Mouse (Mus musculus) myocyte (in vitro differentiated cells): Measurements from ENCODE around the gene Atf2. TPM values are rescaled to one million over a fixed set of nuclear protein-coding genes. Genes with fewer than 3 reads are reported as not detected.

Source experiments
- H3K27me3 ChIP-seq: one replicate; pipeline ENCODE4 v1.6.1; 2011; ENCODE audit not compliant: control insufficient read depth, insufficient read depth, insufficient read length
- H3K36me3 ChIP-seq: one replicate; pipeline ENCODE4 v1.6.1; 2011; ENCODE audit not compliant: control insufficient read depth, insufficient read depth
- H3K4me2 ChIP-seq: one replicate; pipeline ENCODE4 v1.6.1; 2011; ENCODE audit warnings: low read depth, control low read depth
- H3K4me3 ChIP-seq: one replicate; pipeline ENCODE4 v1.5.1; 2011; ENCODE audit warnings: mild to moderate bottlenecking, control low read depth, moderate library complexity
- H3K79me2 ChIP-seq: one replicate; pipeline ENCODE4 v1.6.1; 2011; ENCODE audit not compliant: control insufficient read depth, insufficient read depth
- H3ac ChIP-seq: one replicate; pipeline ENCODE4 v1.6.1; 2011; ENCODE audit not compliant: control insufficient read depth, insufficient read length
- CEBPB ChIP-seq: IDR thresholded peaks from 2 replicates; pipeline ENCODE4 v1.6.1; 2011; ENCODE audit warnings: mild to moderate bottlenecking, moderate library complexity; ENCODE audit not compliant: poor library complexity, insufficient read depth, severe bottlenecking
- E2F4 ChIP-seq: IDR thresholded peaks from one replicate; pipeline ENCODE4 v1.6.1; 2011; ENCODE audit warnings: mild to moderate bottlenecking, control low read depth, moderate library complexity; ENCODE audit not compliant: insufficient read depth
- MAX ChIP-seq: IDR thresholded peaks from one replicate; pipeline ENCODE4 v1.6.1; 2011; ENCODE audit warnings: low read depth, mild to moderate bottlenecking, control low read depth
- MYOD1 ChIP-seq, 3 experiments: IDR thresholded peaks; one replicate each; pipeline ENCODE4 v1.6.1; 2011; ENCODE audit warnings: control low read depth in 2 of 3, low read depth in 2 of 3, mild to moderate bottlenecking in 2 of 3, moderate library complexity in 1 of 3; ENCODE audit not compliant: insufficient read length in 2 of 3, control insufficient read depth in 1 of 3
- MYOG ChIP-seq, 3 experiments: IDR thresholded peaks; one replicate each; pipeline ENCODE4 v1.6.1; 2011; ENCODE audit warnings: control low read depth in 2 of 3, low read depth in 2 of 3, mild to moderate bottlenecking in 2 of 3; ENCODE audit not compliant: insufficient read length in 2 of 3, control insufficient read depth in 1 of 3, insufficient read depth in 1 of 3
- POLR2A ChIP-seq: IDR thresholded peaks from one replicate; pipeline ENCODE4 v1.6.1; 2011; ENCODE audit warnings: low read depth, mild to moderate bottlenecking, control low read depth, moderate library complexity; ENCODE audit not compliant: insufficient read length
- POLR2AphosphoS2 ChIP-seq: IDR thresholded peaks from one replicate; pipeline ENCODE4 v1.6.1; 2011; ENCODE audit warnings: low read depth, control low read depth; ENCODE audit not compliant: insufficient read length
- REST ChIP-seq: IDR thresholded peaks from one replicate; pipeline ENCODE4 v1.6.1; 2011; ENCODE audit warnings: mild to moderate bottlenecking, control low read depth, moderate library complexity; ENCODE audit not compliant: insufficient read depth, insufficient read length
- SRF ChIP-seq: IDR thresholded peaks from one replicate; pipeline ENCODE4 v1.6.1; 2011; ENCODE audit warnings: low read depth; ENCODE audit not compliant: control insufficient read depth, insufficient read length
- TCF12 ChIP-seq: IDR thresholded peaks from one replicate; pipeline ENCODE4 v1.6.1; 2011; ENCODE audit warnings: mild to moderate bottlenecking, control low read depth; ENCODE audit not compliant: poor library complexity, insufficient read depth, severe bottlenecking
- TCF3 ChIP-seq: IDR thresholded peaks from one replicate; pipeline ENCODE4 v1.6.1; 2011; ENCODE audit warnings: low read depth, control low read depth; ENCODE audit not compliant: insufficient read length
- USF1 ChIP-seq: IDR thresholded peaks from one replicate; pipeline ENCODE4 v1.6.1; 2011; ENCODE audit warnings: low read depth, mild to moderate bottlenecking, control low read depth, moderate library complexity
- polyA plus RNA-seq: library from polyadenylated mRNA; unstranded; fragments of >200 nt; fragmentation: generic; extraction: Trizol; gene quantifications from one replicate; pipeline ENCODE4 v1.2.1, GENCODE M21; 2012; ENCODE audit warnings: missing spikeins

Gene Atf2
- polyA plus RNA-seq, 1 experiment = 8.6 TPM

- Histone ChIP-seq H3K4me2 (no peak overlapping the region), H3K36me3 (peaks cover 5% of the 10 kb centered on the region), H3ac (no peak overlapping the region), H3K4me3 (no peak overlapping the region), H3K79me2 (peaks cover 95% of the 10 kb centered on the region), H3K27me3 (no peaks in the 10 kb centered on the region)
- no peak for TF ChIP-seq E2F4
- no peak for TF ChIP-seq POLR2AphosphoS2
- no peak for TF ChIP-seq USF1
- TF ChIP-seq SRF = no peak
- TF ChIP-seq CEBPB = no peak
- TF ChIP-seq MYOG (IDR thresholded peaks at IDR 0.05; ENCODE audit: control insufficient read depth in 1 of 3, insufficient read depth in 1 of 3, insufficient read length in 2 of 3, low read depth in 2 of 3) = no peak
- TF ChIP-seq TCF12 = no peak
- TF ChIP-seq REST = no peak
- TF ChIP-seq MYOD1 (IDR thresholded peaks at IDR 0.05; ENCODE audit: control insufficient read depth in 1 of 3, insufficient read length in 2 of 3, low read depth in 2 of 3) = no peak
- no peak for TF ChIP-seq POLR2A
These were observed 6.4 kb downstream of the Atf2 start for GRCm38 (mm10) chr2:73885997-73886396.

- no peak overlapping the region for H3ac ChIP-seq
- TF ChIP-seq CEBPB (no peak), MYOG (IDR thresholded peaks at IDR 0.05; ENCODE audit: control insufficient read depth in 1 of 3, insufficient read depth in 1 of 3, insufficient read length in 2 of 3, low read depth in 2 of 3) (no peak), SRF (no peak), E2F4 (no peak), MYOD1 (IDR thresholded peaks at IDR 0.05; ENCODE audit: control insufficient read depth in 1 of 3, insufficient read length in 2 of 3, low read depth in 2 of 3) (no peak), TCF12 (no peak), REST (no peak), POLR2A (no peak), USF1 (no peak), TCF3 (no peak), POLR2AphosphoS2 (no peak), MAX (no peak)
- H3K4me3 ChIP-seq = no peak overlapping the region
- peaks cover 48% of the 10 kb centered on the region for H3K79me2 ChIP-seq
- H3K36me3 ChIP-seq = peaks cover 7% of the 10 kb centered on the region
- H3K4me2 ChIP-seq = no peak overlapping the region
- no peaks in the 10 kb centered on the region for H3K27me3 ChIP-seq
These were observed 14.5 kb downstream of the Atf2 start for GRCm38 (mm10) chr2:73877891-73878290.

- TF ChIP-seq POLR2A (no peak), MYOG (IDR thresholded peaks at IDR 0.05; ENCODE audit: control insufficient read depth in 1 of 3, insufficient read depth in 1 of 3, insufficient read length in 2 of 3, low read depth in 2 of 3) (no peak), TCF3 (no peak), USF1 (no peak), TCF12 (no peak), E2F4 (no peak), MYOD1 (IDR thresholded peaks at IDR 0.05; ENCODE audit: control insufficient read depth in 1 of 3, insufficient read length in 2 of 3, low read depth in 2 of 3) (no peak), CEBPB (no peak), POLR2AphosphoS2 (no peak)
- Histone ChIP-seq H3K4me3 (no peak overlapping the region), H3ac (no peak overlapping the region)
These were observed 24.5 kb downstream of the Atf2 start for GRCm38 (mm10) chr2:73867764-73868487.

GRCm38 (mm10) chr2:73860046-73860624 lies 32.3 kb downstream of the Atf2 start:
- no peak overlapping the region for H3ac ChIP-seq
- no peak for TF ChIP-seq POLR2A
- no peak for TF ChIP-seq MYOD1 (IDR thresholded peaks at IDR 0.05; ENCODE audit: control insufficient read depth in 1 of 3, insufficient read length in 2 of 3, low read depth in 2 of 3)
- no peak for TF ChIP-seq MYOG (IDR thresholded peaks at IDR 0.05; ENCODE audit: control insufficient read depth in 1 of 3, insufficient read depth in 1 of 3, insufficient read length in 2 of 3, low read depth in 2 of 3)
- no peak for TF ChIP-seq TCF12
- TF ChIP-seq POLR2AphosphoS2 = no peak
- TF ChIP-seq TCF3 = no peak
- no peak for TF ChIP-seq CEBPB
- no peak for TF ChIP-seq REST
- no peak for TF ChIP-seq USF1

More at GRCm38 (mm10) chr2:73867764-73868487, 24.5 kb downstream of the Atf2 start:
- H3K36me3 ChIP-seq = peaks cover 10% of the 10 kb centered on the region
- no peak overlapping the region for H3K4me2 ChIP-seq
- peaks cover 31% of the 10 kb centered on the region for H3K79me2 ChIP-seq
- no peaks in the 10 kb centered on the region for H3K27me3 ChIP-seq

GRCm38 (mm10) chr2:73857352-73857751 lies 35.1 kb downstream of the Atf2 start:
- Histone ChIP-seq H3K36me3 (peaks cover 5% of the 10 kb centered on the region), H3K4me2 (no peak overlapping the region), H3ac (no peak overlapping the region), H3K27me3 (no peaks in the 10 kb centered on the region), H3K4me3 (no peak overlapping the region), H3K79me2 (peaks cover 24% of the 10 kb centered on the region)
- no peak for TF ChIP-seq MYOD1 (IDR thresholded peaks at IDR 0.05; ENCODE audit: control insufficient read depth in 1 of 3, insufficient read length in 2 of 3, low read depth in 2 of 3)

More at GRCm38 (mm10) chr2:73860046-73860624, 32.3 kb downstream of the Atf2 start:
- peak overlapping the region; percentile 28 for H3K4me2 ChIP-seq
- peaks cover 34% of the 10 kb centered on the region for H3K79me2 ChIP-seq
- H3K4me3 ChIP-seq = no peak overlapping the region
- no peaks in the 10 kb centered on the region for H3K27me3 ChIP-seq
- peaks cover 5% of the 10 kb centered on the region for H3K36me3 ChIP-seq
